8 mouse cellular contexts compared by ENCODE assay signal in genomic region chr11:55240556-55240955, GRCm38 (mm10). TPM values are rescaled to one million over a fixed set of nuclear protein-coding genes. Genes with fewer than 3 reads are reported as not detected.
DNase-seq lines count a peak whose midpoint lies in the region; ATAC-seq lines count a peak whose summit lies in the region.

No protein-coding gene starts in this region.

- H3K4me2 ChIP-seq in neural tube, embryonic 15.5 days: no peak overlapping the region

- no peaks in the 10 kb centered on the region for H3K27me3 ChIP-seq in neural tube, embryonic 15.5 days (replicated peaks)
- no peaks in the 10 kb centered on the region for H3K27me3 ChIP-seq in limb, embryonic 10.5 days (ENCODE audit: low read depth, poor library complexity, severe bottlenecking)

- no peaks in the 10 kb centered on the region for H3K4me1 ChIP-seq in neural tube, embryonic 15.5 days
- no peaks in the 10 kb centered on the region for H3K4me1 ChIP-seq in limb, embryonic 10.5 days

- WGBS in neural tube, embryonic 15.5 days: 66% methylated on average over 7 of the region's 7 CpGs
- WGBS in limb, embryonic 10.5 days: 68% methylated on average over 7 of the region's 7 CpGs

- H3K27ac ChIP-seq in neural tube, embryonic 15.5 days (replicated peaks): no peak overlapping the region
- H3K27ac ChIP-seq in limb, embryonic 10.5 days: no peak overlapping the region

- peak; percentile 38 for DNase-seq in neural tube, embryonic 10.5 days (ENCODE audit: extremely low spot score, low spot score)
- DNase-seq in c-Kit-positive CD71-positive TER-119-negative erythroid progenitor cells, embryonic 14.5 days (ENCODE audit: low read depth): peak; percentile 51
- peak; percentile 70 to 80 for DNase-seq in frontal cortex, postnatal 14 days (ENCODE audit: low spot score in 2 of 2)
- DNase-seq in kidney, adult 9 months: peak; percentile 89
- DNase-seq in limb, embryonic 10.5 days (ENCODE audit: low spot score): peak; percentile 50
- DNase-seq in ovary, adult 18-20 months (ENCODE audit: low spot score): peak; percentile 58
- DNase-seq in thymus, postnatal 0 days (ENCODE audit: low spot score): peak; percentile 78

- H3K9me3 ChIP-seq in neural tube, embryonic 15.5 days (replicated peaks): no peaks in the 10 kb centered on the region
- no peaks in the 10 kb centered on the region for H3K9me3 ChIP-seq in limb, embryonic 10.5 days (replicated peaks)

- H3K9ac ChIP-seq in neural tube, embryonic 15.5 days (replicated peaks): no peak overlapping the region

- no peaks in the 10 kb centered on the region for H3K36me3 ChIP-seq in neural tube, embryonic 15.5 days
- H3K36me3 ChIP-seq in limb, embryonic 10.5 days: no peaks in the 10 kb centered on the region

- H3K4me3 ChIP-seq in neural tube, embryonic 15.5 days (replicated peaks): no peak overlapping the region
- H3K4me3 ChIP-seq in limb, embryonic 10.5 days: no peak overlapping the region

- ATAC-seq in neural tube, embryonic 15.5 days (ENCODE audit: low FRiP score): no peak

RNA-seq across cellular contexts. Expression of gene Slc36a1, which starts 36.4 kb away (rescaled TPM):
- polyA plus RNA-seq in neural tube, embryonic 15.5 days (2015; fragmentation: Nextera tagmentation; extraction: Ambion mirVana): 4.7 and 6.7 TPM in 2 replicates
- 1.2 TPM in 2 replicates for polyA plus RNA-seq in limb, embryonic 10.5 days (2016; fragmentation: Nextera tagmentation; extraction: Ambion mirVana)
- 4.2 TPM in 2 replicates for polyA plus RNA-seq in thymus, postnatal 0 days (2015; fragmentation: Nextera tagmentation; extraction: Ambion mirVana)

RNA-seq across cellular contexts. Expression of gene Slc36a2, which starts 55.7 kb away (rescaled TPM):
- 0.51 and 0.55 TPM in 2 replicates for polyA plus RNA-seq in neural tube, embryonic 15.5 days (2015; fragmentation: Nextera tagmentation; extraction: Ambion mirVana)
- polyA plus RNA-seq in limb, embryonic 10.5 days (2016; fragmentation: Nextera tagmentation; extraction: Ambion mirVana): 0.06 and 0.29 TPM in 2 replicates
- polyA plus RNA-seq in thymus, postnatal 0 days (2015; fragmentation: Nextera tagmentation; extraction: Ambion mirVana): 0.24 and 0.53 TPM in 2 replicates

Comparison
In these comparisons a context has a peak if more than half of its experiments do, and no peak if none do; other contexts are left out.
1. DNase-seq: peak in every context shown above with its lines; median percentile 89 in kidney, adult 9 months; 78 in thymus, postnatal 0 days; 75 in frontal cortex, postnatal 14 days; 58 in ovary, adult 18-20 months; 51 in c-Kit-positive CD71-positive TER-119-negative erythroid progenitor cells, embryonic 14.5 days; 50 in limb, embryonic 10.5 days; 38 in neural tube, embryonic 10.5 days.